Mouse (Mus musculus): Measurements from ENCODE around the gene 4933416C03Rik.

DNA sequence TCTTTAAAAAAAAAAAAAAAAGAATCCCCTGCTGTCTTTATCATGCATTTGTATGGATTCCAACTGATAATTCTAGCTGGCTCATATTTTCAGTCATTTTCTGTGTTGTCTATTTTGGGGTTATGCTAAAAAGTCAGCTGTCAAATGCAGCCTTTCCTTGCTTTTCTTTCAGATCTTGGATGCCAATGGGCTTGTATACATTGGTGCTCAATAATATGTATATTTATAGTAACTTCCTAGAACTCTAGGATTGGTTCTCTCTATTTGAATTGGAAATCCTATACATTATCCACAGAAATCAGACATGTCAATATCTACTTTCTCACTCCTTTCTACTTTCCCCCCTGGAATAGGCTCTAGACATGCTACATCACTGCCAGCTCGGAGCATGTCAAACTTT is 5.0 kb downstream of the 4933416C03Rik start:
- no peak for TF ChIP-seq CTCF (IDR thresholded peaks at IDR 0.05; ENCODE audit: extremely low read depth, insufficient read depth, insufficient read length, insufficient replicate concordance)
- no peak for TF ChIP-seq POLR2A (IDR thresholded peaks at IDR 0.05; ENCODE audit: low read depth, low read length)
